ENCODE assay signal across 14 mouse cellular contexts in the genomic region with DNA sequence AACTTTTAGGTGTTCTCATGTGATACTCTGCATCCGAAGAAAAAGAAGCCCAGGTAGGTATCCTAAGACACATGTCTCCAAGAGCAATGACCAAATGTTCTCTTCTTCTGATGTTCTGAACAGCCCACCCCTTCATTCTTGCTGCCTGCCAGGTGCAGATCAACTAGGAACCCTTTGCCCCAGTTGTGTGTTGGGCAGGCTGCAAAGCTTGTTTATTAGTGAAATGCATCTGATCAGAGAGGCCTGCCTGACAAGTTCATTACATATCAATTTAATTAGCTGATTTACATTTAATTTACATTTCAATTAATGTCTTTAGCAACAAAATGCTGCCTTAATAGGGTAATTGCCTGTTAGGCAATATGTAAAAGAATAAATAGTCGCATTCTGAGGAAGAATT.
"Had no signal": no experiment of that assay in that cellular context is flagged by ENCODE, and none has a peak within 500 bp of the region (broad histone marks: within the 10 kb centered on the region; RNA-seq: fewer than 3 reads in every experiment).

No protein-coding gene starts in this region.

- H3K36me3 ChIP-seq: kidney, embryonic 15.5 days; liver, embryonic 13.5 days; neural tube, embryonic 12.5 days; neural tube, embryonic 15.5 days had no signal

- H3K27ac ChIP-seq: kidney, embryonic 15.5 days; left cerebral cortex, adult 2 months; liver, embryonic 13.5 days; macrophage; neural tube, embryonic 12.5 days; neural tube, embryonic 15.5 days had no signal

- H3K9ac ChIP-seq: kidney, embryonic 15.5 days; liver, embryonic 13.5 days; neural tube, embryonic 12.5 days; neural tube, embryonic 15.5 days had no signal

- H3K4me3 ChIP-seq: kidney, embryonic 15.5 days; left cerebral cortex, adult 2 months; liver, embryonic 13.5 days; neural tube, embryonic 12.5 days; neural tube, embryonic 15.5 days had no signal

- H3K4me2 ChIP-seq: kidney, embryonic 15.5 days; liver, embryonic 13.5 days; neural tube, embryonic 12.5 days; neural tube, embryonic 15.5 days had no signal

- H3K9me3 ChIP-seq: kidney, embryonic 15.5 days; liver, embryonic 13.5 days; neural tube, embryonic 12.5 days; neural tube, embryonic 15.5 days had no signal

- H3K27me3 ChIP-seq: kidney, embryonic 15.5 days; liver, embryonic 13.5 days; neural tube, embryonic 12.5 days; neural tube, embryonic 15.5 days had no signal

- DNase-seq: kidney, adult 8-10 months; kidney, postnatal 10 days; kidney, postnatal 36 days; layer of hippocampus, postnatal 36 days; liver, embryonic 13.5 days; lung, adult 2 months; lung, postnatal 14 days; thymus, adult 18-20 months; thymus, postnatal 36 days had no signal
